Mouse (Mus musculus) spleen, postnatal 14 days (tissue): Measurements from ENCODE around the gene Ndufc2.

Experiments
- DNase-seq, 2 experiments: peaks; one replicate each; pipeline ENCODE4 v3.0.0; 2021 to 2022; ENCODE audit warnings: low spot score in 2 of 2

Gene Ndufc2

DNA sequence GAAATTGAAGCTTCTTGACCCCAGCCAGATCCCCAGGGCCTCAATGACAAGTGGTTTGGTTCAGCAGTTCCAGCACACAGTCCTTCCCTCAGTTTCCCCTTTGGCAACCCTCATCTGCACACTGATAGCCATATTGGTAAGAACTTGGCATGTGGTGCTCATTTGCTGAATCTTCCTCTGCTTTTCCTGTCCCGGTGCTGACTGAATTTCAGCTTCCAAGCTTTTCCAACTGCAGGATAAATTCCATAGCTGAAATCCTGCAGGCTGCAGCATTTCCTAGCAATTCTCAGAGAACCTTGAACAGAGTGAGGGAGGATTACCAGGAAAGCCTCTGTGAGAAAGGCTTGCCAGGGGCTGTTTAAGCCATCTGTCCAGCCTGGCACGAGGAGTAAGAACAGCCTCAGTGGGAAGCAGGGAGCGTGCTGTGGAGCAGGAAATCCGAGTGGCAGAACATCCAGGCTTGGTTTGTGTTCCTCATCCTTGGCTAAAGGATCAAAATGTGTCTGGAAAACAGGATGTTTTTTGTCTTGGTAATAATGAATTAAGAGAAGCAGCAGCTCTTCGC is 12.9 kb upstream of the Ndufc2 start:
- no peak for DNase-seq

DNA sequence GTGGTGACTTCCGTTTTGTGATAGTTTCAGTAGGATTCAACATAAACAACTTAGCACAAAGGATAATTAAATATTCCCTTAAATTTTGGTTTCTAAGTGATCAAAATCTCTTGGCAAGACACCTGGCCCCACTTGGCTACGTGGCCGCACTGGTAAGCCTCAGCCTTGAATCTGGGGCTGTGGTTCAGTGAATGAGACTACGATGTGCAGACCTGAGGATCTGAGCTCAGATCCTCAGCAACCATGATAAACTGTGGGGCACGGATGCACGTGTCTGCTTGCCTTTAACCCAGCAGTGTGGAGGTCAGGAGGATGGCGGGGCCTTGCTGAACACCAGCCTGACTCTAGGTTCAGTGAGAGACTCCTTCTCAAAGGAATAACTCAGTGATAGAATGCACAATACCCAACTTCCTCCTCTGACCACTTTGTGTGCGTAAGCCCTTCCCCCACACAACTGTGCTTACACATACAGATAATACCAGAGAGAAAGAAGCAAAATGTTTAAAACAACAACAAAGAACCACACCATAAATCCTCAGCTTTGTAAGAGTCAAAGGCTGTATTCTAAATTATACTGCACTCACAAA is 12.1 kb upstream of the Ndufc2 start:
- no peak for DNase-seq

DNA sequence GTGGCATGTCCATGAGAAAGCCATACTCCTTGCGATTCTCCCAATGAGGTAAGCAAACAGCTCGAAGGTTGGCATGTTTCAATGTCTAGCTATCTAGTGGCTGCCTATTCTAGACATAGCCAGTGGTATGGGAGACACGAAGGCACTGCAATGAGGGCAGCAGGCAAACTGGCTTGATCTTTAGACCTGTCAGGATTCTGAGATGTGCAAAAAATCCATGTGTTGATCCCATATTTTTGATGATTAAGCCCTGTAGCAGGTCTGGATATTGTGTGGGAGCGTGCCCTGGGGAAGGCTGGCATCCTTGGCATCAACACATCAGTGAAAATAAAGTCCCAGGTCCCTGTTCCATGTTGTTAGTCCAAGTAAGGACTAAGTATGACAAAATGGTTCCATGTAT is 11.3 kb upstream of the Ndufc2 start:
- DNase-seq: no peak

DNA sequence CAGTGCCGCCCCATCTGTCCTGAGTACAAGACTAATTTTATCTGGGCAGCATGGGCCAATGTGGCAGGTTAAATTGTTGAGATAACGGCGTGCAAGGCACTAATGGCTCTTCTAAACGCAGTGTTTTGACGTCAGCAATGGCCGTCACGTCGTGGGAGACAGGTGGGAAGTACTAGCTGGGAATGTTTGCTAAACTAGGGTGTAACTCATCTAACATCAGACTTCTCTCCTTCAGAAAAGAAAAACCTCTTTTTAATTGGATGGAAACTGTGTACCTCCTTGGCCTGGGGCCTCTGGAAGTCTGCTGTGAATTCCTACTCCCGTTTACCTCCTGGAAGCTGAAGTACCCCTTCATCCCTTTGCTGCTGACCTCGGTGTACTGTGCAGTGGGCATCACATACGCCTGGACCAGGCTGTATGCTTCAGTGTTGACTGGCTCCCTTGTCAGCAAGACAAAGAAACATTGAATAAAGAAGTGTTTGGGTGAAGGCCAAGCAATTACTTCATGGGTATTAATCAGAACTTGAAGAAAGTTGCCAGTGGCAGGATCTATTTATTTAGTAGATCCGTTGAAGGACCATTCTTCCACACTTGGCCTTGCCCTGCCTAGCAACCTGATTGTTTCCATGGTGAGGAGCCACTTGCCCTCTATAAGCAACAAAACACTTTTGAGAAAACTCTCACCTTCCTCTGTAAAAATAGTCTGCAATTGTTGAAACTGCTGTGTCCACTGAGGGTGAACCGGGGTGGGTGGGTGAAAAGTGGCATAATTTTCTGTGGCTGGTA is 8.3 kb upstream of the Ndufc2 start:
- DNase-seq: no peak

DNA sequence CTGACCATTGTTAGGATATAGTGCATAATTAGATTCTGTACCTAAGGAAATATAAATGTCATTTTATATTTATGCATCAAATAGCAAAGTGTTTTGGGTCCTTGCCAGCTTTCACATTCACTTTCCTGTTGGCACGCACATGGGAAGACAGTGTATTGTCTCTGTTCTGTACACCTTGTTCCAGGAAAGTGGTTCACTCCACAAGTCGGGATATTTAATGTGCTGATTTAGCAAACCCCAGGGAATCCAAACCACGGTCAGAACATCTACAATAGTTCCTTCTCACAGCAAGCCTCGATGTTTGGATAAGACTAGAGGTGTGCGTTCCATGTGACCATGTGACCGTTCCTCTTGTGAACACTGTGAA is 7.7 kb upstream of the Ndufc2 start:
- no peak for DNase-seq

DNA sequence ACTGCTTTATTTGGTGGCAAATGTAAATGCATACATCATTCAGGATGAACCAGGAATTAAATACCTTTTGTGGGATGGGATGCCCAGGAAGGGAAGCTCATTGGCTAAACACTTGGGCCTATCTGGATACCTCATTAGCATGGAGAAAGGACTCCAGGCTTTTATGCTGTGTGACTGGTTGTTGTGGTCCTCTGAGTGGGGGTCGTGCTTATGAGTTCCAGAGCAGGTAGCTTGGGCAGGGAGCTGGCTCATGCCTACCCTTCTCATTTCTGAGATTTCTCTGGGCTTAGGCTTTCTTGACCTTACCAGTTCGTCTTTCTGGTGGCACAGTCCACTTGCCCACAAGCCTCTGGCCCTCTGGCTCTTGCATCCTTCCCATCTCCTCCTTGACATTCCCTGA is 5.4 kb upstream of the Ndufc2 start:
- no peak for DNase-seq

DNA sequence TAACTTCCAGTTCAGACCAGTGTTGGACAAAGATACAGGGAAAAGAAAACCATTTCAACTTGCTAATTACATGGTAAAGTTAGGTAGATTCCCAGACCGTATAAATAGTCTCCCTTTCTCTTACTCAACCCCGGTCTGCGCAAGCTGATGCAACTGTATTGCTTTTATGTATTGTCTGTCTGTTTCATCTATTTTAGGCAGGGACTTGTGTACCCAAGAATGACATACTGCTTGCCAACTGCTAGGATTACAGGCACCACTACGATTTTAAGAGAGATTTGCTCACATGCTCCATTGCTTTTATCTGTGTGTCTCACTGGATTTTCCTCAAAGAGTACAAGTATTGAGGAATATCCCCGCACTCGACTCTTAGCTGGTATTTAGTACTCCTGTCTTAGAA is 860 bp upstream of the Ndufc2 start:
- DNase-seq: no peak

DNA sequence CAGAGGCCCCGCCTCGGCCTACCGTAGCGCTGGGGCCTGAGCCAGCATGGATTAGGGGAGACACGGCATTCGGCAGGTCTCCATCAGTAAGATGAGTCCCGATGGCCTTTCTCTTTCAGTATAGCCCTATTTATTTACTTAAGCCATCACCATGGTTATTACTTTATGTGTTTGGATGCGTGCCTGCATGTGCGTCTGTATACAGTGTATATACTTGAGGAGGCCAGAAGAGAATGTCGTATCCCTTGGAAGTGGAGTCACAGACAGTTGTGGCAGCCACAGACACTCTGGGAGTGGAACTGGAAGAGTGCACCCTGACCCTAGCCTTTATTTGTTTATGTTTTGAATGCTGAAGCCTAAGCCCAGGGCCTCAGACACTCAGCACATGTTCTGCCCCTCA is 7.3 kb downstream of the Ndufc2 start:
- no peak for DNase-seq

DNA sequence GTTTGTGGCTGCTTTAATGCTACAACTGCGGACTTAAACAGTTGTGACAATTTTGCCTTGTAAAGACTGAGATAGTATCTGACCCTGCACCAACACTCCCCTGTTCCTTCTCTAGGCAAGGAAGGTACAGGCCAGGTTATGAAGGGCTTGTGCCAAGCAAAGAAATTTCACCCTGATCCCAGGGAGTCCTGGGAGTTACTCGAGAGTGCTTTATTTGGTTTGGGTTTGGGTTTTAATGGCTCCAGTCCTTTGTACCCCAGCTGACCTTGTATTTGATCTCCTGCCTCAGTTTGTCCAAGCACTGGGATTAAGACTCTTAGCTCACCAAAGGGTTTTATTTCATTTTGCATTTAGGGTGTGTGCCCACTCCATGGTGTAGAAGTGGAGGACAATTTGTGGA is 11.3 kb downstream of the Ndufc2 start:
- DNase-seq: no peak

DNA sequence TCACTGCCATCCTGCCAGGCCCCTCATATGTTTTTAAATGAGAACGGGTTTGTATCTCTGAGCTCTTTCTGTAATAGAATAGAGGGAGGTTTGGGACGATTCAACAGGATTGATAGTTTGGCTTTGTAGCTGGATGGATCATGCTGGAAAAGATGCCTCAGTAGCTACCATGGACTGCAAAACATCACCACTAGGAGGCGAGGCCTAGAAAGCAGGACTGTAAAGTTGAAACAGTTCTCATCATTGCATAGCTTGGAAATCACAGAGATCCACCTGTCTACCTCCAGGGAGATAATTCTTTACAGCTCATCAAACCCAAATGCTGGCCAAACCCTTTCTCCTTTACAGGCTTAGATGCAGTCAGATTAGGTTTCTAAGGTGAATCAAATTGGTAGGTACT is 11.8 kb downstream of the Ndufc2 start:
- DNase-seq: no peak

DNA sequence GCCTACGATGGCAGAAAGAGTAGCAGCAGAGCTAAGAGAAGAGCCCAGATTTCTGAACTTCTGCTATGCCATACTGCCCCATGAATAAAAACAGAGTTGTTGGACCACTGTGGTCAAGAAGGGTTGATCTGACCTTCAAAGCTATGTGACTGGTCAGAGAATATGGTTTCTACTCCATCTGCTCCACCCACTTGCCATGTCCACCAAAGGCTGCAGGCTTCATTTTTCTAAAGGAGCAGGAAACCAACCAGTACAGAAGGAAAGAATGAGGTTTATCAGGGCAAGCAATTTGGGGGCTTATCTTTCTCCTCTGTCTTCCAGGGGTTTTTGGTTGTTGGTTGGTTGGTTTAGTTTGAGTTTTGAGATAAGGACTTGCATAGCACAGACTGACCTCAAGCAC is 14.2 kb downstream of the Ndufc2 start:
- DNase-seq: no peak

DNA sequence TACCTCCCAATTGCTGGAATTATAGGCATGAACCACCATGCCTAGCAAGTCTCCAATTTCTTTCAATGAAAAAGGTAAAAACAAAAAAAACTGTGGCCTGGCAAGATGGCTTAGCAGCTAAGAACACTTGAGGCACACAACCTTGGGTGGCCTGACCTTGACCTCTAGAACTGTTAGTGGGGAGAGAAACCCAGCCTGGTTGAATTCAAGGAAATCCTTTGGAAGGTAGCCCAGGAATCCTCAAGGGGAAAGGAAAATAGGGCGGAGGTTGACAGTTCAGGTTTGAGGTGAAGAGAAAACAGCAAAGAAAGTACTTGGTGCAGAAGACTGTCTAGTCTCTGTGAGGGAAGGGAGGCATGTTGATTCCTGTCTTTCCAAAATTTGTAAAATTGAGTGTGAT is 14.6 kb downstream of the Ndufc2 start:
- no peak for DNase-seq

DNA sequence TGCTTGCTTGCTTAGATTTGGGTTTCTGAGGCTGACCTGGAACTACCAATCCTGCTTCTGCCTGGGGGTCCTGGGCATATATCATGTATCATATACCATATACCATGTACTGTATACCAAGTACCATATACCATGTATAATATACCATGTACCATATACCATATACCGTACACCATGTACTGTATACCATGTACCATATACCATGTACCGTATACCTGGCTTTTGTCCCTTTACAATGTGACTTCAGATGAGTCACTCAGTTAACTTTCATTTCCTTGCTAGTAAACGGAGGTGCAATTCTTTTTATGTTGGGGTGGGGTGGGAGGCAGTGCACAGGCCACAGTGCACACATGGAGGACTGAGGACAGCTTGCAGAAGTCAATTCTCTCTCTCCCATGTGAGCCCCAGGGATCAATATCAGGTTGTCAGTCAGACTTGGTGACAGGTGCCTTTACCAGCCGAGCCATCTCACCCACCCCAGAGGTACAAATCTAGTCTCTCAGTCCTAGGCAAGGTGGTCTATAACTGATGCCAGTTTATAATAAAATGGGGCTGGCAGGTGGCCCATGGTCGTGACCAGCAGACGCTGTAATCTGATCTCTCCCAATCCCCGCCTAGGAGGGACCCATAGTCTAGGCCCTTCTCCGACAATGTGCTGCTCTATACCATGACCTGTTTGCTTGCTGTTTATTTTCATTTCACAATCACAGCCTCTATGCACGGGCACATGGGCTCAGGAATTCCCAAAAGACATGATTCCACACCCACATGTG is 15.3 kb downstream of the Ndufc2 start:
- DNase-seq: no peak

DNA sequence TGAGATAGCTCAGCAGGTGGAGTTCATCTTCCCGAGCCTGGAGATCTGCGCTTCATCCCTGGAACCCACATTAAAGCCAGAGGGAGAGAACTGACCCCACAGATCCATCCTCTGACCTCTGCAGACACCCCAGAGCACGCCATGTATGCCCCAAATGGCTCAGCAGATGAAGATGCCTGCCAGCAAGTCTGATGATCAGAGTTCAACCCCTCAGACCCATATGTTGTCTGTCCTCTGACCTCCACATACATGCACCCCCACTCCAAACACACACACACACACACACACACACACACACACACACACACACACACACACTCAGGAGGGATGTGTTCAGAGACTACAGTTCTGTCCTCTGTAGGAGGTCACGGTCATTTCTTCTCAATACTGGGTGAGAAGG is 16.7 kb downstream of the Ndufc2 start:
- no peak for DNase-seq

DNA sequence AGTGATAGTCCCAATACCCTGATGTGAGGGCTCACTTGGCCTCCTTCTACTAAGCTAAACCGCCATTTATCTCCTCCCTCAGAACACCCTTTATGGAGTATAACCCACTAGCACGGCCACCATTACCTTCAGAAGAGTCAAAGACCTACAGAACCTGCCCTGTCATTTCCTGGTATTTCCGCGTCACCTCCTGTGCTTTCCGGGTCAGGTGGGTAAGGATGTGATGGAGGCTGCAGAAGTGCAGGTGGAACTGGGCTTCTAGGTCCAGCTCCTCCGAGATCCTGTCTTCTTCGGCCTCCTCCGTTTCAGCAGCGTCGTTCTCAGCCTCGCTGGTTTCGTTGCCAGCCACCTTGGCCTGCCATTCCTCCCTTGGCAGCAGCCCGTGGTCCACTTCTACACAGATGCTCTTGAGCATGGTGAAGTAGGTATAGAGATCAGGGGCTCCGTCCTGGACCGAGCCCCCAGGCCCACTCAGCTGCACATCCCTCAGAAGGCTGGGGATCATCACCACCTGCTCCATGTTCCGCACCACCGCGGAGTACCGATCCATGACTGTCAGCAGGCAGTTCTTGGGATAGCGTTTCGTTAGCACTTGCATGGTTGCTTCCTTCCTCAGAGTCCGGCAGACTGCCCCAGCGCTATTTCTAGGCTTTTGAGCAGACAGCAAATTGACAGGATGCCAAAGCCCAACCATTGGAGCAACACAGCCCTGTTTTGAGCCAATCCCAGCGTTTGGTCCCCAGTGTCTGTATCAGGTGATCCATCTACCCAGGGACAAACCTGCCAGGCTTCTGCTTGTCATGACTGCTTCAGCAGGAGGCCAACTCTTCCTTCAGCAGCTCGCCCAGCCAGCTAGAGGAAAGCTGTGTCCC is 17.3 kb downstream of the Ndufc2 start, which contains the start of gene Thrsp:
Gene Thrsp (minus strand): TSS at position 825 of the 872 bp plus-strand sequence.
- no peak for DNase-seq

DNA sequence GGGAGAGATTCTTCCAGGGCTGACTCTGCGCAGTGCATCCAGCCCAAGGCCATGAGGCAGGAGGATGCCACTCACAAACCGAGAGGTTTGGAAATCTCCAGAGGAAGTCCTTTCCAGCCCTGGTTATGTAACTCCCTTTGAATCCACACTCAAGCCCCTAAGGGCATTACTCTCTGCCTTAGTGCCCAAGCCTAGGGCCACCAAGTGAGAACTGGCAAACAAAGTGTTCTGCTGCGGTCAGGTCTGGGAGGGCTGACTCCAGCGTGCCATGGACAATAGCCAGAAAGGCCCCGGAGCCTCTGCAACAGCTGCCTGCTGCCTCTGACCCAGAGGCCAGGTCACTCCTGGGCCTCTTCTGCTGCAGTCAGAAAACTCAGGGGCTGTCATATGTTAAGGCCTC is 18.9 kb downstream of the Ndufc2 start:
- no peak for DNase-seq

DNA sequence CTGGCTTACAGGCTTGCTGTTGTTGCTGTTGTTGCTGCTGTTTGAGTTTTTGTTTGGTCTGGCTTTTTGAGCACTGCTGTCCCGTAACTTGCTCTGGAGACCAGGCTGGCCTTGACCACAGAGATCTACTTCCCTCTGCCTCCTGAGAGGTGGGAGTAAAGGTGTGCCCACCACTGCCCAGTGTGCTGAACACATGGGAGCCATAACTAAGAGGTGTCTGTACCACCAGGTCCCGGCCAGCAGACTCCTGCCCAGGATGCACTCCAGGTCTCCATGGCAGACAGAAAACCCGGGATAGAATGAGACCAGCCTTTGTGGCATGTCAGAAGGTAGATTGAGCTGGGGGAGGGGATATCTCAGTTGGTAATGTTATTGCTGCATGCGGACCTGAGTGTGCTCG is 19.4 kb downstream of the Ndufc2 start:
- DNase-seq: no peak

DNA sequence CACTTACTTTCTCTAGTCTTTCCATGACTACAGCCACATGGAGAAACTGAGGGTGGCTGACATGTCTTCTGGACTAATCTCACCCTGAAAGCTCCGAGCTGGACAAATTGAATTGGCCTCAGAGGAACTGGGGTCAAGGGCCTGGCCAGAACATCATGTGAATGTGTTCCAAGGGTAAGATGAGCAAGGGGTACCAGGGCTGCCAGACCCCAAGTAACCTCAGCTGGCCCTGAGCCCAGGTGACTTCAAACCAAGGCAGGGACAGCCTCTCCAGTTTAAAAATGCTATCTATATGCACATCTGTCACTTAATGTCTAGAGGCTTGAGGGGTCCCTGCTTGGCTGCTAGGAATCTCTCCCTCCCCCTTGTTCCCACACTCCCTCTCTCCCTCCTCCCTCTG is 20.6 kb downstream of the Ndufc2 start:
- DNase-seq: no peak

DNA sequence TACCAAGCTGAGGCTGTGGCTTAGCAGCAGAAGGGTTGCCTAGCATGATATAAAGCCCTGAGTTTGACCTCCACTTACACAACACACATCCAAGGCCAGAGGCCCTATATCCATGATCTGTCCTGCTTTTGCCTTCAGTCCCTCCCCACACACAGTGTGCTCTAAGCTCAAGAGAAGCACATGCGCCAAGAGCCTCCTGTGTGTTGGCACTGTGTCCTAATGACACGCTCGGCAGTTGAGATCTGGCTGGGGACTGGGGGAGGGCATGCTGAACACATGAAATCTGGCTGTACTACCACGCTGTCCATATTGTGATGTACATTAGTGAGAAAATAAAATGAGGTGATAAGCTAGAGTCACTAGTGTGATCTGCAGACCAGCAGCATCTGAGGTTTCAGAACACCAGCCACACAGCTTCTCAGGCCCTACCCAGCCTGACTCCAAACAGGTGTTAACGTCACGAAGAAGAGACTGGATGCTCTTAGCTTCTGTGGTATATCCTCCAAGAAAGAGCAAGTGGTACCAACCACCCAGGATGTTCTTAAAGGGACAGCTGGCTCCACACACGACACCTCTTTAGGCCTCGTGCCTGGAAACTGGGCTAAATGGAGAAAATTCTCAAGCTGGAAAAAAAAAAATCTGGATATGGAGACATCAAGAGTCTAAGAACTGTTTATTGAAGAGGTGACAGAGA is 21.3 kb downstream of the Ndufc2 start:
- DNase-seq: no peak

DNA sequence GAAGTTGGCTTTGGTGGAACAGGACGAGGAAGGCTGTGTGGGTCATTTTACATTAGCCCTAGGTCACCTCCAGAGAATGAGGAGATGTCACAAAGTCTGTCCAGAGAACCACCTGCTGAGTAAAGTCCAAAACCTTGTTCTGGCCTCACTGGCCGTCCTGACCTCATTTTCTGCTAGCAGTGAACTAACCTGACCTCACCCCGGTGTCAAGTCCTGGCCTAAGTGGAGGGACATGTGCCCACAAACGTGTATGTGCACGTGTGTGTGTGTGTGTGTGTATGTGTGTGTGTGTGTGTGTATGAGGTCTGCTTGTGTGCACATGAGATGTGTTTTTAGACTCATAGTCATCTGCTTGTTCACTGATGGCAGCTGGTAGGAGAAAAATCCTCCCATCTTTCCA is 24.0 kb downstream of the Ndufc2 start:
- no peak for DNase-seq

DNA sequence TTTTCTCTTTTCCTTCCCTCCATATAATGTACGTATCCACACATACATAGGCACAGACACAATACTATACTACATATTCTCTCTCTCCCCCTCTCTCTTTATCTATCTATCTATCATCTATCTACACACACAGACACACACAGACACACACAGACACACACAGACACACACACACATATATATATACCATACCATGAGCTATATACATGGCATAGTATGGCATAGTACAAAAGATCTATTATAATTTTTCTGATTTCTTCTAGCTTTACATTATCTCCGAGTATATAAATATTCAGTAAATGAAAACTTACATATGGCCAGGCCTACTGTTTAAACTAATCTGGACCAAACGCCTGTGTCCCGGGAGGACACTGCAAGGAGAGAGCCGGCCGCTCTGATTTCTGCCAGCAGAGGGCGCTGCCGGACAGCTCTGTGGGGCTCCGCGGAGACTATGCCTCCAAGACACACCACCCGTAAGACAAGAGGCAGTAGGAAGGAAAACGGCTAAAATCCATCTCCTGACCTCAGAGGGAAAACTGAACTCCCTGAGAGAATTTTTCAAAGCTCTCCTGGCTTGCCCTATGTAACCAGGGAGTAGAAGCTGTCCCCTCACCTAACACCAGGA is 24.9 kb downstream of the Ndufc2 start:
- peak; percentile 77 to 90 for DNase-seq
